Mouse (Mus musculus) ovary, adult 18-20 months (tissue): ENCODE results near the gene Zfp948.

Experiments used
- DNase-seq: peaks from one replicate; pipeline ENCODE4 v3.0.0; 2022; ENCODE audit warnings: low spot score, mixed read lengths

The Zfp948 gene

GRCm38 (mm10) chr17:21566728-21567349 lies at the start of gene Zfp948:
Gene Zfp948 (plus strand): TSS chr17:21567008.
- peak; percentile 70 for DNase-seq

- DNase-seq = no peak
Observed at GRCm38 (mm10) chr17:21517130-21517671, 49.6 kb upstream of the Zfp948 start.

DNA sequence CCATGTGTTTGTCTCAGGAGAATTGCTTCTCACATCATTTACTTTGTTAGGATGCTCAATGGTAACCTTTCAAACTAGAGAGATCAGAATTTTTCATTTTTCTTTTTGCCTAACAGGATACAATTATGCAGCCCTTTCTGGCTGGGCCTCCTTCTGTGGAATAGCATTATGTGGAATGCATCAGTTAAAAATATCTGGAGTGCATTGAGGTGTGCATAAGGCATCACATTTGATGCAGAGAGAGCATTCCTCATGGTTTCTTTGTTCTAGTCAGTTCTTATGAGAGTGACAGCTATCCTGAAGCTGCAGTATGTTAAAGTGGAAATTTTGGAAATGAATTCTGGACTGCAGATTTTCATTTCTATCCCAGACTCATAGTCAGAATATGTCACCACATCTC lies 40.5 kb upstream of the Zfp948 start:
- DNase-seq = no peak

GRCm38 (mm10) chr17:21530645-21531330 lies 36.0 kb upstream of the Zfp948 start:
- no peak for DNase-seq

GRCm38 (mm10) chr17:21531621-21532020 lies 35.2 kb upstream of the Zfp948 start:
- no peak for DNase-seq

DNA sequence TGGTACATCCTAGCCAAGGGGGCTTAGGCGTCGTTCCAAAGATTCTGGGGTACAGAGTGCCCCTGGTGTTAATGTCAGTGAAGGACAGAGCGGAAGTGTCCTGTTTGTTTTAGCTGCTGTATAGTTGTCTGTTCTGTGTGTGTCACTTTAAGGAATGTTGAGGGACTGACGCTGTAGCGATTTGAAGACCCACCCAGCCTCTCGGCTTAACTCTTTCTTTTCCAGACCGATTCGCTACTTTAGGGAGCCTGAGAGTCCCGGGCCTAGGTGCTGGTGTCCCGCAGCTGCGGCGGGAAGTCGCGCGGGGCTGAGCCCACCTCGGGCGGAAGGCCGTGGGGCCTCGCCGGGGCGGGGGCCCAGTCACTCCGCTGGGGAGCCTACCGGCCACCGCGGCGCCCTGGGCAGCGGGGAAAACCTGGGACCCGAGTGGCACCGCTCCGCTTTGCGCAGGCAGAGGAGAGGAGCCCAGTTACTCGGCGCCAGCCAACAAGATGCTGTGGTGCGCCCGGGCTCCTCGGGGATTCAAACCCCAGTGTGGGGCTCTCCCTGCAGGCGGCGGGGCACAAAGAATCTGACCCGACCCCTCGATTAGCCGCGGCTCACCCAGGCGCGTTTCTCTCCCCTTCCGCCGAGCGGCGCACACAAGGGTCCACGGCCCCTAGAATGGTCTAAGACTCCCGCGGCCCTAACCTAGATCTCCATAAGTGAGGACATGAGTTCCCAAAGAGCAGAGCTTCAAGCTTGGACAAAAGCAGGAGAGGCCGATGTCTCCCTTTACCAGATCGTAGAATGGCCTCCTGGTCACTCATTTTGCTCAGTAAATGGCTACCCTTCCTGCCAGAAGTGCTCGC lies 34.5 kb upstream of the Zfp948 start:
- DNase-seq = peak; percentile 57

DNA sequence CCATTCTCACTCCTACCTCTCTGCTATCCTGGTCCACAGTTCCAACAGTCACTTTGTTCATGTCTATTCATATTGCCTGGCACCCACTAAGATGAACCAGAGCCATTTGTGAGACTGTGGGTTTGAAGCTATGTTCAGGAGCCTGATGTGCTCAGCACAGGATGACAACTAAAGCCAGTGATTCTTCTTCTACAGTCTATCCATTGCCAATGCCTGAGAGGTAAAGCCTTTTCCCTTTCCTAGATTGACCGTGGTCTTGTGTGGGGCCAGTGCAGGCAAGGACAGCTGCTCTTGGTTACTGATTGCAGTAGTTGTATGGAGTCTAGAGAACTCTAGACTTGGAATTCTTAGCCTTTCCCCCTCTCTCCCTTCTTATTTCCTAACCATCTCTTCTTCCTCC lies 32.8 kb upstream of the Zfp948 start:
- DNase-seq = no peak

- DNase-seq = no peak
Observed at GRCm38 (mm10) chr17:21534460-21535095, 32.2 kb upstream of the Zfp948 start.

DNA sequence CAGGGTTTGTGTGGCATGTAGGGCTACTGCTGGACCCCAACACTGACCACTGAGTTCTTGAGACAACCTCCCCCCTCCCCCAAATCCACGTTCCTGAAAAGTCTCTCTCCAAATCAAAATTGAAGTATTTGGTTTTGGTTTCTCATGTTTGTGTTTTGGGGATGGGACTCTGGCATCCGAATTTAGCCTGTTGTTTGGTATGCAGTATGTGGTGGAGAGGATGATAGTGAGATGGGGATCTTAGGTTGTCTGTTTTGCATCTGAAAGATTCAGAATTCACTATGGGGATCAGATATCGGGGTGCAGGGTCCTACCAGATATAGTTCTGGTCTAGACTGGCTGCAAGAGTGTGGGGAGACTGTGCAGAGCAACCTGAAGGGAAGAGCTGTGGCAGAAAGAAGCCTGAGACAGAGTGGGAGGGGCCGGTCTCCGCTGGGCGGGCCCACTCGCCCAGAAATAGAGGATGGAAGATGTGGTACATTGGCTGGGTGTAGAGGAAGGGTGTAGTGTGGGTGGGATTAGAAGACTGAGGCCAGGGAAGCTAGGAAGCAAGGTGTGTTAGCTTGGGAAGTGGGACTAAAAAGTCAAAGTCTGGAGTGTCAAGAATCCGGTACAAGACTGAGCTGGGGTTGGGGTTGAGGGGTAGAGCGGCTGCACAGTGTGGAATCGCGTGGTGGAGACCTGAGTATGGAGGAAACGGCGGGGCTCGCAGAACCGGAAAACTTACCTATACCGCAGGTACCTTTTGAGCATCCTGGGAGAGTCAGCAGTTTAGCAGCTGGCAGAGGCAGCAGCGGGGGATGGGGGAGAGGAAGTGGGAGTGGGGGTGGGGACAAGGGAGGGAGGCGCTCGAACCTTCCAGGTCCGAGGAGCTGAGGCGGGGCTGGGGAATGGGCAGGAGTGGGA lies 31.5 kb upstream of the Zfp948 start, which contains the start of gene Zfp52:
TSS of gene Zfp52 (plus strand) at position 444 of the 906 bp plus-strand sequence.
- peak; percentile 55 for DNase-seq

- no peak for DNase-seq
Observed at GRCm38 (mm10) chr17:21536096-21536495, 30.7 kb upstream of the Zfp948 start.

DNA sequence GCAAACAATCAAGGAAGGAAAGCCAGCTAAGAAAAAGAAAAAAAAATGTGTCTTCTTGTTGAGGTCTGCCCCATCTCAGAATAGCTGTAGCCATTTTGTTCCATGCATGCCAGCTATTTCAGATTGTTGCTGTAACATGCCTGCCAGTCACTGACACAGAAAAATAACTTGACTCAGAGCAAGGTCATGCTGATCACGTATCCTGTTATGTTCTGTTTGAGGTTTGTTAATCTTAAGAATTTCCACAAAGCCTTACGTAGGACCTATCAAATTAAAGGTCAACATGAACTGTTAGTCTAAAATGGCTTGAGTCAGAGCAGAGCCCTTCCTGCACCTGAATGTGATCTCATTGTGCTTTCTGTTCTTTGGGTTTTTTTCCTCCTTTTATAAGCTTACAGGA lies 30.1 kb upstream of the Zfp948 start:
- DNase-seq = no peak

DNA sequence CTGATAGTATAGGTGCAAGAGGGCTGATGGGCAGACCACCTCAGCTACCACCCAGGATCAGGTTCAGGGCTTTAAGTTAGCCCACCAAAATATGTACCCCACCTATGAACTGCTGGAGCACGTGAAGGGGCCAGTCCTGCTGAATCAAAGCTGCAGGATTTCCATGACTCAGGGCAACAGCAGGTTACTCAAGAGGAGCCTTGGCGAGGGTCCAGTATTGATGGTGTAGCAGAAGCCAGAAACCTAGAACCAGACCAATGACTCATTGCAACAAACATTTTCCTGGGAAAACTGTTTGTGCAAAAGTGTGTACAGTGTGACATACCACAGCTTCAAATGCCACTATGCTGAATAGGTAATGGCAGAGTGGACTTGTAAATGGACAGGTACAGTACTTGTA lies 9.0 kb upstream of the Zfp948 start:
- DNase-seq = no peak

DNA sequence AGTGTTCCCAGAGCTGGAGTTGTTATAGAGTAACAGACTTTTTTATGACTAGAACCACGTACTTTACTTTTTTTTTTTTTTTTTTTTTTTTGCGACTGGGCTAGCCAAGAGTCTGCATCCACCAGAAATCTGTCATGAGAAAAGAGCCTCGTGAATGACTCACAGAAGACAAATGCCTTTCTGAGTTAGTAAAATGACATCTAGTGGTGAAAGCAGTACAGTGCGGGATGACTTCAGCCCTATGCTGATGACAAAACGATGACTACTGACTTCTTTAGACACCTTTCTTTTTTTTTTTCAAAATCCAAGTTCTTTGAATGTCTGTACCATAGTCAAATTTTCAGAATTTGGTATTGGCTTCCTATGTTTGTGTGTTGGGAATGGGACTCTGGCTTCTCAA lies 588 bp upstream of the Zfp948 start:
- DNase-seq = no peak

DNA sequence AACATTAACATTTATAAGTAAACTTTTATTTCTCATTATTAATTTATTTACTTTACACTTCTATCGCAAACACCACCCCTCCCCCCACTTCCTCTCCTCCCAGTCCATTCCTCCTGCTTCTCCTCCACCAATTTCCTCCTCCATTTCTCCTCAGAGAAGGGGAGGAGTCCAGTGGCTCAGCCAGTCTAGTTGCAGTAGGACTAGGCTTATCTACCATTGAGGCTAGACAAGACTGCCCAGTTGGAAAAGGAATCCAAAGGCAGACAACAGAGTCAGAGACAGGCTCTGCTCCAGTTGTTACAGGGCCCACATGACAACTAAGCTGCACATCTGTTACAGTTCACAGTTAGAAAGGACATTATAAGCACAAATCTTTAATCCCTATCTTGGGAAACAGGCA lies 888 bp downstream of the Zfp948 start:
- DNase-seq = no peak

DNA sequence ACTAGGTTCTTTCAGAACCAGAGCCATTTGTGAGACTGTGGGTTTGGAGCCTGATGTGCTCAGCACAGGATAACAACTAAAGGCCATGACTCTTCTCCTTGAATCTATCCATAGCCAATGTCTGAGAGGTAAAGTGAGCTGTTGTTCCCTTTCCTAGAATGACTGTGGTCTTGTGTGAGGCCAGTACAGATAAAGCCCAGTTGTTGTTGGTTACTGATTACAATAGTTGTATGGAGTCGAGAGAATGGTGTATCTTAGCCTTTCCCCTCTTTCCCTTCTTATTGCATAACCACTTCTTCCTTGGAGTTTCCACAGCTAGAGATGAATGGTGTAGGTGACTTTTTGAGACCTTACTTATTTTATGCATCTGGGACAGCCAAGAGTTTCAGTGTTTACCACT lies 12.3 kb downstream of the Zfp948 start:
- no peak for DNase-seq

DNA sequence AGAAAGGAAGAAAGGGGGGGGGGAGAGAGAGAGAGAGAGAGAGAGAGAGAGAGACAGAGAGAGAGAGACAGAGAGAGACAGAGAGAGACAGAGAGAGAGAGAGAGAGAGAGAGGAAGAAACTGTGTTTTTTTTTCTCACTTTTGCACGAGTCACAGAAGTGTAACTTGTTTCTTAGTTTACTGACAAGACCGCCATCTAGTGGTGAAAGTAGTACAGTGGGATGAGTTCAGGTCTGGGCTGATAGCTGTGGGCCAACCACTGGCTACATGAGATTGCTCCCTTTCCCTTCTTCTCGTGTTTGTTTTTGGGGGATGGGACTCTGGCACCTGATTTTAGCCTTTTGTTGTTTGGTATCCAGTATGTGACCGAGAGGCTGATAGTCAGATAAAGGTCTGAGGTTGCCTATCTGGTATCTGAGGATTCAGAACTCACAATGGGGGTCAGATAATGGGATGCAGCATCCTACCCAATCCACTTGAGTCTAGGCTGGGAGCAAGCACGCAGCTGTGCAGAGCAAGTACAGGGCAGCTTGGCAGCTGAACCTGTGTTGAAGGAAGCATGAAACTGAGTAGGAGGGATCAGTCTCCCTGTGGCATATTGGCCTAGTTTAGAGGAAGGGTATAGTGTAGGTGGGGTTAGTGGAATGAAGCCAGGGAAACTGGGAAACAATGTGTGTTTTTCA lies 12.8 kb downstream of the Zfp948 start:
- DNase-seq = no peak

DNA sequence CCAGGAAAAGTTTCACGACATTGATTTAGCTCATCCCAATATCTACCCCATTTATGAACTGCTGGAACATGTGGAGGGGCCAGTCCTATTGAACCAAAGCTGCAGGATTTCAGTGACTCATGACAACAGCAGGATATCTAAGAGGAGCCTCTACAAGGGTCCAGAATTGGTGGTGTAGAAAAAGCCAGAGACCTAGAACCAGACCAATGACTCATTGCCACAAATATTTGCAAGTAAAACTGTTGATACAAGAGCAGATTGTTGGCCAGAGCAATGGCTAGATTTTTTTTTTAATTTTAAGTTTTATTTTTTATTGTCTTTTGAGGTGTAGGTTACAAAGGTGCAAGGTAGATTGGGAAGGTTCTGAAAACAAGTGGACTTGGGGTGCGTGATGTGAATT lies 18.7 kb downstream of the Zfp948 start:
- no peak for DNase-seq

GRCm38 (mm10) chr17:21616356-21616755 lies 49.5 kb downstream of the Zfp948 start:
- DNase-seq = no peak

DNA sequence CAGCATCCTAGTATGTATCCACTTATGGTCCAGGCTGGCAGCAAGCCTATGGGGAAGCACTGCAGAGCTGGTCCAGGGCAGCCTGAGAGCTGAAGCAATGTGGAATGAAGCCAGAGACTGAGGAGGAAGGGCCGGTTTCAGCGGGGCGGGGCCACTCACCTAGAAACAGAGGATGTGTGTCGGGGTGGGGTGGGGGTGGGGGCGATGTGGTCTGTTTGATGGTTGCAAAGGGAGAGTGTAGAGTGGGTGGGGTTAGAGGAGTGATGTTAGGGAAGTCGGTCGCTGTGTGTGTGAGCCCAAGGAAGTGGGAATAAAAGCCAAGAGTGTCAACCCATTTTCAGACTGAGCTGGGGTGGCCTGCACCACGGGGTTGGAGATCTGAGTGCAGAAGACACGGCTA lies 50.5 kb downstream of the Zfp948 start:
- no peak for DNase-seq

GRCm38 (mm10) chr17:21623647-21624046 lies 56.8 kb downstream of the Zfp948 start:
- DNase-seq = no peak
